Mouse (Mus musculus): ENCODE data around the gene Mfap1a. TPM values are rescaled to one million over a fixed set of nuclear protein-coding genes. Genes with fewer than 3 reads are reported as not detected.
"Not testable (repeated sequence)": the region's sequence is repeated elsewhere in the genome, so short reads cannot be mapped to it uniquely, and the experiment has no call there.

Gene Mfap1a
- polyA plus RNA-seq, 1 experiment from 2014 or later, result 21.9 TPM

GRCm38 (mm10) chr2:121468982-121469381, 37.5 kb downstream of the Mfap1a start:
- H3K36me3 ChIP-seq (ENCODE audit: control insufficient read depth, insufficient read depth, low read length); H3K9me3 ChIP-seq (ENCODE audit: control insufficient read depth, low read length); H3K27ac ChIP-seq (replicated peaks; ENCODE audit: low read depth, low read length); ATAC-seq (ENCODE audit: low read depth); H3K4me3 ChIP-seq (ENCODE audit: low read depth, low read length); H3K4me2 ChIP-seq (ENCODE audit: low read depth, low read length); H3K27me3 ChIP-seq (replicated peaks; ENCODE audit: control insufficient read depth, insufficient read depth, low read length); H3K9ac ChIP-seq (ENCODE audit: low read depth, low read length); H3K4me1 ChIP-seq (ENCODE audit: control insufficient read depth, insufficient read depth, low read length); DNase-seq (ENCODE audit: low spot score): not testable (repeated sequence)
- WGBS, result 70% methylated on average over 2 of the region's 6 CpGs

GRCm38 (mm10) chr2:121460071-121460470, 46.4 kb downstream of the Mfap1a start:
- H3K4me3 ChIP-seq (ENCODE audit: low read depth, low read length), result no peak overlapping the region
- H3K27ac ChIP-seq (replicated peaks; ENCODE audit: low read depth, low read length), result no peak overlapping the region
- no peaks in the 10 kb centered on the region for H3K27me3 ChIP-seq (replicated peaks; ENCODE audit: control insufficient read depth, insufficient read depth, low read length)
- WGBS, result 75% methylated on average over 2 of the region's 2 CpGs
- no peak overlapping the region for H3K4me2 ChIP-seq (ENCODE audit: low read depth, low read length)
- no peak for ATAC-seq (ENCODE audit: low read depth)
- H3K9me3 ChIP-seq (ENCODE audit: control insufficient read depth, low read length), result no peaks in the 10 kb centered on the region
- H3K9ac ChIP-seq (ENCODE audit: low read depth, low read length), result no peak overlapping the region
- H3K4me1 ChIP-seq (ENCODE audit: control insufficient read depth, insufficient read depth, low read length), result peaks cover 11% of the 10 kb centered on the region; the same call in 1 of the 2 replicates
- H3K36me3 ChIP-seq (ENCODE audit: control insufficient read depth, insufficient read depth, low read length), result peaks cover 31% of the 10 kb centered on the region
- DNase-seq (ENCODE audit: low spot score), result no peak

- peaks cover 52% of the 10 kb centered on the region for H3K36me3 ChIP-seq (ENCODE audit: control insufficient read depth, insufficient read depth, low read length)
- WGBS, result 4% methylated on average over 41 of the region's 41 CpGs
- ATAC-seq (ENCODE audit: low read depth) (peak; percentile 94), DNase-seq (ENCODE audit: low spot score) (peak; percentile 95)
- H3K27me3 ChIP-seq (replicated peaks; ENCODE audit: control insufficient read depth, insufficient read depth, low read length), result no peaks in the 10 kb centered on the region
- H3K4me2 ChIP-seq (ENCODE audit: low read depth, low read length), result peak within 1 kb of the TSS; percentile 61
- H3K27ac ChIP-seq (replicated peaks; ENCODE audit: low read depth, low read length), result peak within 1 kb of the TSS; percentile 78
- peak within 1 kb of the TSS; percentile 64 for H3K4me3 ChIP-seq (ENCODE audit: low read depth, low read length)
- H3K4me1 ChIP-seq (ENCODE audit: control insufficient read depth, insufficient read depth, low read length), result peaks cover 11% of the 10 kb centered on the region; the same call in 1 of the 2 replicates
- H3K9me3 ChIP-seq (ENCODE audit: control insufficient read depth, low read length), result no peaks in the 10 kb centered on the region
- H3K9ac ChIP-seq (ENCODE audit: low read depth, low read length), result peak within 1 kb of the TSS; percentile 71
These were observed 49.5 kb downstream of the Mfap1a start, which contains the start of gene Serinc4 for GRCm38 (mm10) chr2:121456692-121457642. Gene Serinc4, minus strand, starts transcription at chr2:121456781.

- 73% methylated on average over 5 of the region's 5 CpGs for WGBS
- peaks cover 57% of the 10 kb centered on the region for H3K36me3 ChIP-seq (ENCODE audit: control insufficient read depth, insufficient read depth, low read length)
These were observed 50.9 kb downstream of the Mfap1a start for GRCm38 (mm10) chr2:121455534-121455933.

GRCm38 (mm10) chr2:121453917-121454316, 52.5 kb downstream of the Mfap1a start:
- Histone ChIP-seq H3K4me1 (ENCODE audit: control insufficient read depth, insufficient read depth, low read length) (peaks cover 15% of the 10 kb centered on the region; the same call in 1 of the 2 replicates), H3K9ac (ENCODE audit: low read depth, low read length) (no peak overlapping the region), H3K4me3 (ENCODE audit: low read depth, low read length) (no peak overlapping the region), H3K27me3 (replicated peaks; ENCODE audit: control insufficient read depth, insufficient read depth, low read length) (no peaks in the 10 kb centered on the region), H3K9me3 (ENCODE audit: control insufficient read depth, low read length) (no peaks in the 10 kb centered on the region), H3K36me3 (ENCODE audit: control insufficient read depth, insufficient read depth, low read length) (peaks cover 41% of the 10 kb centered on the region), H3K27ac (replicated peaks; ENCODE audit: low read depth, low read length) (no peak overlapping the region), H3K4me2 (ENCODE audit: low read depth, low read length) (no peak overlapping the region)
- DNase-seq (ENCODE audit: low spot score) (no peak), ATAC-seq (ENCODE audit: low read depth) (no peak)
- 88% methylated on average over 6 of the region's 6 CpGs for WGBS

More at GRCm38 (mm10) chr2:121455534-121455933, 50.9 kb downstream of the Mfap1a start:
- no peak overlapping the region for H3K4me3 ChIP-seq (ENCODE audit: low read depth, low read length)
- no peak for DNase-seq (ENCODE audit: low spot score)
- H3K27me3 ChIP-seq (replicated peaks; ENCODE audit: control insufficient read depth, insufficient read depth, low read length), result no peaks in the 10 kb centered on the region
- H3K4me2 ChIP-seq (ENCODE audit: low read depth, low read length), result no peak overlapping the region
- H3K9me3 ChIP-seq (ENCODE audit: control insufficient read depth, low read length), result no peaks in the 10 kb centered on the region
- H3K4me1 ChIP-seq (ENCODE audit: control insufficient read depth, insufficient read depth, low read length), result peaks cover 15% of the 10 kb centered on the region; the same call in 1 of the 2 replicates
- no peak overlapping the region for H3K9ac ChIP-seq (ENCODE audit: low read depth, low read length)
- H3K27ac ChIP-seq (replicated peaks; ENCODE audit: low read depth, low read length), result no peak overlapping the region
- no peak for ATAC-seq (ENCODE audit: low read depth)

GRCm38 (mm10) chr2:121452990-121453389, 53.5 kb downstream of the Mfap1a start, which contains the start of gene Hypk:
Gene Hypk, plus strand, starts transcription at chr2:121453290.
- Histone ChIP-seq H3K36me3 (ENCODE audit: control insufficient read depth, insufficient read depth, low read length) (peaks cover 34% of the 10 kb centered on the region), H3K9me3 (ENCODE audit: control insufficient read depth, low read length) (no peaks in the 10 kb centered on the region), H3K27ac (replicated peaks; ENCODE audit: low read depth, low read length) (no peak within 1 kb of the TSS), H3K4me2 (ENCODE audit: low read depth, low read length) (no peak within 1 kb of the TSS), H3K4me1 (ENCODE audit: control insufficient read depth, insufficient read depth, low read length) (peaks cover 15% of the 10 kb centered on the region; the same call in 1 of the 2 replicates), H3K4me3 (ENCODE audit: low read depth, low read length) (no peak within 1 kb of the TSS), H3K27me3 (replicated peaks; ENCODE audit: control insufficient read depth, insufficient read depth, low read length) (no peaks in the 10 kb centered on the region), H3K9ac (ENCODE audit: low read depth, low read length) (no peak within 1 kb of the TSS)
- WGBS, result 80% methylated on average over 4 of the region's 4 CpGs
- DNase-seq (ENCODE audit: low spot score) (no peak), ATAC-seq (ENCODE audit: low read depth) (no peak)

GRCm38 (mm10) chr2:121452361-121452760, 54.1 kb downstream of the Mfap1a start:
- 81% methylated on average over 4 of the region's 4 CpGs for WGBS
- no peak for ATAC-seq (ENCODE audit: low read depth)

GRCm38 (mm10) chr2:121450093-121450492, 56.4 kb downstream of the Mfap1a start:
- Histone ChIP-seq H3K27ac (replicated peaks; ENCODE audit: low read depth, low read length) (peak overlapping the region; percentile 98), H3K4me1 (ENCODE audit: control insufficient read depth, insufficient read depth, low read length) (peaks cover 8% of the 10 kb centered on the region; the same call in 1 of the 2 replicates), H3K9ac (ENCODE audit: low read depth, low read length) (peak overlapping the region; percentile 97), H3K27me3 (replicated peaks; ENCODE audit: control insufficient read depth, insufficient read depth, low read length) (no peaks in the 10 kb centered on the region), H3K9me3 (ENCODE audit: control insufficient read depth, low read length) (no peaks in the 10 kb centered on the region), H3K4me2 (ENCODE audit: low read depth, low read length) (peak overlapping the region; percentile 82), H3K36me3 (ENCODE audit: control insufficient read depth, insufficient read depth, low read length) (peaks cover 29% of the 10 kb centered on the region), H3K4me3 (ENCODE audit: low read depth, low read length) (peak overlapping the region; percentile 98)
- WGBS, result 1% methylated on average over 7 of the region's 7 CpGs
- DNase-seq (ENCODE audit: low spot score) (no peak), ATAC-seq (ENCODE audit: low read depth) (no peak)

More at GRCm38 (mm10) chr2:121452361-121452760, 54.1 kb downstream of the Mfap1a start:
- no peaks in the 10 kb centered on the region for H3K9me3 ChIP-seq (ENCODE audit: control insufficient read depth, low read length)
- H3K4me1 ChIP-seq (ENCODE audit: control insufficient read depth, insufficient read depth, low read length), result peaks cover 14% of the 10 kb centered on the region; the same call in 1 of the 2 replicates
- no peak overlapping the region for H3K4me2 ChIP-seq (ENCODE audit: low read depth, low read length)
- no peak for DNase-seq (ENCODE audit: low spot score)
- H3K4me3 ChIP-seq (ENCODE audit: low read depth, low read length), result no peak overlapping the region
- no peaks in the 10 kb centered on the region for H3K27me3 ChIP-seq (replicated peaks; ENCODE audit: control insufficient read depth, insufficient read depth, low read length)
- H3K9ac ChIP-seq (ENCODE audit: low read depth, low read length), result no peak overlapping the region
- no peak overlapping the region for H3K27ac ChIP-seq (replicated peaks; ENCODE audit: low read depth, low read length)
- peaks cover 34% of the 10 kb centered on the region for H3K36me3 ChIP-seq (ENCODE audit: control insufficient read depth, insufficient read depth, low read length)

Data from embryonic facial prominence, embryonic 14.5 days (tissue).